Mouse (Mus musculus) heart, adult 2 months (tissue): Measurements from ENCODE around the gene Pcbp2.

Source experiments
- CTCF ChIP-seq: fragments of 200-600 bp; IDR thresholded peaks from 2 replicates; pipeline ENCODE4 v1.8.1; 2022; ENCODE audit warnings: antibody characterized with exemption, mild to moderate bottlenecking, moderate library complexity
- EP300 ChIP-seq: fragments of 200-500 bp; IDR thresholded peaks from 2 replicates; pipeline ENCODE4 v1.6.1; 2011; ENCODE audit warnings: low read depth, low read length, control low read depth; ENCODE audit not compliant: insufficient read depth

- TF ChIP-seq EP300 = no peak
- no peak for TF ChIP-seq CTCF
Measured at GRCm38 (mm10) chr15:102471727-102472126, 1.4 kb downstream of the Pcbp2 start.
